Comparison of ENCODE assay signal across 8 mouse cellular contexts in the genomic region with DNA sequence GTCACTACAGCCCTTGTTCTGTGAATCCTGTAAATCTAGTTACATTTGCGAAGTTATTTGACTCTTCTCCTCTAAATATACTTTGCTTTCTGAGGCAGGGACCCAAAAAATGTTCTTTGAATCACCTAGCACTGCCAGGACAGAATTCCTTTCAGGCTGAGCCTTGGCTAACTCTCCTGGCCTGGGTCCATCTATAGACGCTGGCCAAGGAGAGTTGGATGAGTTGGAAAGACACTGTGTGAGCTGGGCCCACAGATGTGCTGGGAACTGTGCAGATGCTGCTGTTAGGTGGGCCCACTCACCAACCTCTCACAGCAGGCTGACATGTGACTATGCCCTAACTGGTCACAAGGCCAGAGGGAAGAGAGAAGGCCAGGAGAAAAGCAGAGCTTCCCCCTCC. TPM values are rescaled to one million over a fixed set of nuclear protein-coding genes. Genes with fewer than 3 reads are reported as not detected.
DNase-seq lines count a peak whose midpoint lies in the region; ATAC-seq and TF ChIP-seq lines count a peak whose summit lies in the region.

No protein-coding gene starts in this region.

- 0 out of 2 replicates have a peak, but pooled peaks cover 2% of the 10 kb centered on the region for H3K9me3 ChIP-seq in heart, embryonic 16.5 days (replicated peaks; ENCODE audit: control insufficient read depth, low read length)
- H3K9me3 ChIP-seq in embryonic facial prominence, embryonic 13.5 days, result no peaks in the 10 kb centered on the region
- H3K9me3 ChIP-seq in hindbrain, embryonic 15.5 days, result no peaks in the 10 kb centered on the region
- H3K9me3 ChIP-seq in intestine, postnatal 0 days (ENCODE audit: control insufficient read depth), result no peaks in the 10 kb centered on the region
- H3K9me3 ChIP-seq in intestine, embryonic 15.5 days, result no peaks in the 10 kb centered on the region

- no peak overlapping the region for H3K4me2 ChIP-seq in heart, embryonic 16.5 days (ENCODE audit: low read depth, low read length)
- 0 out of 2 replicates have a peak overlapping the region, but pooled peaks have one; percentile 57 for H3K4me2 ChIP-seq in embryonic facial prominence, embryonic 13.5 days
- H3K4me2 ChIP-seq in hindbrain, embryonic 15.5 days, result peak overlapping the region; percentile 62
- no peak overlapping the region for H3K4me2 ChIP-seq in intestine, postnatal 0 days (replicated peaks; ENCODE audit: low read depth)
- H3K4me2 ChIP-seq in intestine, embryonic 15.5 days (replicated peaks), result no peak overlapping the region

- ATAC-seq in heart, embryonic 16.5 days (replicated peaks; ENCODE audit: extremely low read depth, insufficient read depth, low FRiP score), result peak; percentile 52; the same call in 1 of the 2 replicates
- no peak for ATAC-seq in embryonic facial prominence, embryonic 13.5 days (ENCODE audit: insufficient number of reproducible peaks, insufficient read depth, low FRiP score, low TSS enrichment, low read depth)
- 0 out of 2 replicates have a peak, but pooled peaks have one; percentile 0 for ATAC-seq in hindbrain, embryonic 15.5 days (ENCODE audit: low FRiP score, low read depth)
- ATAC-seq in intestine, postnatal 0 days, result no peak
- ATAC-seq in intestine, embryonic 15.5 days, result no peak

- no peak for TF ChIP-seq CTCF in intestine, postnatal 0 days (IDR thresholded peaks at IDR 0.05; ENCODE audit: low read depth)

- no peak overlapping the region for H3K27ac ChIP-seq in heart, embryonic 16.5 days (ENCODE audit: low read length)
- no peak overlapping the region for H3K27ac ChIP-seq in embryonic facial prominence, embryonic 13.5 days
- peak overlapping the region; percentile 98 for H3K27ac ChIP-seq in hindbrain, embryonic 15.5 days (replicated peaks)
- no peak overlapping the region for H3K27ac ChIP-seq in intestine, postnatal 0 days (ENCODE audit: low read depth, low read length)
- H3K27ac ChIP-seq in intestine, embryonic 15.5 days, result no peak overlapping the region

- no peak overlapping the region for H3K4me3 ChIP-seq in heart, embryonic 16.5 days (ENCODE audit: low read length)
- no peak overlapping the region for H3K4me3 ChIP-seq in embryonic facial prominence, embryonic 13.5 days
- no peak overlapping the region for H3K4me3 ChIP-seq in hindbrain, embryonic 15.5 days
- no peak overlapping the region for H3K4me3 ChIP-seq in intestine, postnatal 0 days (ENCODE audit: low read depth, low read length)
- no peak overlapping the region for H3K4me3 ChIP-seq in intestine, embryonic 15.5 days (replicated peaks)

- no peak for DNase-seq in heart, postnatal 25 days (ENCODE audit: low spot score)
- DNase-seq in MN1 (ENCODE audit: low spot score), result peak; percentile 26
- DNase-seq in kidney, postnatal 14 days, result no peak

- H3K27me3 ChIP-seq in heart, embryonic 16.5 days (ENCODE audit: control insufficient read depth, insufficient read depth, low read length), result no peaks in the 10 kb centered on the region
- H3K27me3 ChIP-seq in embryonic facial prominence, embryonic 13.5 days, result no peaks in the 10 kb centered on the region
- H3K27me3 ChIP-seq in hindbrain, embryonic 15.5 days, result no peaks in the 10 kb centered on the region
- H3K27me3 ChIP-seq in intestine, postnatal 0 days (replicated peaks; ENCODE audit: control insufficient read depth, insufficient read depth, low read length), result no peaks in the 10 kb centered on the region
- H3K27me3 ChIP-seq in intestine, embryonic 15.5 days (replicated peaks), result no peaks in the 10 kb centered on the region

- peaks cover 25% of the 10 kb centered on the region for H3K4me1 ChIP-seq in heart, embryonic 16.5 days (ENCODE audit: control insufficient read depth, insufficient read depth, low read length)
- peaks cover 18% of the 10 kb centered on the region for H3K4me1 ChIP-seq in embryonic facial prominence, embryonic 13.5 days
- peaks cover 33% of the 10 kb centered on the region for H3K4me1 ChIP-seq in hindbrain, embryonic 15.5 days (replicated peaks)
- peaks cover 4% of the 10 kb centered on the region; the same call in 1 of the 2 replicates for H3K4me1 ChIP-seq in intestine, postnatal 0 days (replicated peaks; ENCODE audit: control insufficient read depth, insufficient read depth, low read length)
- H3K4me1 ChIP-seq in intestine, embryonic 15.5 days (replicated peaks), result peaks cover 11% of the 10 kb centered on the region

- 66% methylated on average over 2 of the region's 2 CpGs for WGBS in heart, embryonic 16.5 days
- 80% methylated on average over 2 of the region's 2 CpGs for WGBS in embryonic facial prominence, embryonic 13.5 days
- WGBS in hindbrain, embryonic 15.5 days, result 68% methylated on average over 2 of the region's 2 CpGs
- 77% methylated on average over 2 of the region's 2 CpGs for WGBS in intestine, postnatal 0 days
- 75% methylated on average over 2 of the region's 2 CpGs for WGBS in intestine, embryonic 15.5 days

- intact Hi-C loops in heart, postnatal 25 days (cut with DNase I), result no loop called here

- H3K9ac ChIP-seq in heart, embryonic 16.5 days (ENCODE audit: low read length), result no peak overlapping the region
- no peak overlapping the region for H3K9ac ChIP-seq in embryonic facial prominence, embryonic 13.5 days
- 0 out of 2 replicates have a peak overlapping the region, but pooled peaks have one; percentile 7 for H3K9ac ChIP-seq in hindbrain, embryonic 15.5 days
- no peak overlapping the region for H3K9ac ChIP-seq in intestine, postnatal 0 days (ENCODE audit: low read depth, low read length)
- H3K9ac ChIP-seq in intestine, embryonic 15.5 days, result no peak overlapping the region

- H3K36me3 ChIP-seq in heart, embryonic 16.5 days (ENCODE audit: control insufficient read depth, insufficient read depth), result no peaks in the 10 kb centered on the region
- no peaks in the 10 kb centered on the region for H3K36me3 ChIP-seq in embryonic facial prominence, embryonic 13.5 days
- H3K36me3 ChIP-seq in hindbrain, embryonic 15.5 days, result no peaks in the 10 kb centered on the region
- H3K36me3 ChIP-seq in intestine, postnatal 0 days (ENCODE audit: control insufficient read depth, insufficient read depth), result no peaks in the 10 kb centered on the region
- H3K36me3 ChIP-seq in intestine, embryonic 15.5 days, result no peaks in the 10 kb centered on the region

RNA-seq across cellular contexts. Expression of a gene that starts 41.1 kb away (rescaled TPM):
- polyA plus RNA-seq in heart, embryonic 16.5 days (2015; fragmentation: Nextera tagmentation; extraction: Ambion mirVana), result 426 and 448 TPM in 2 replicates
- total RNA-seq in heart, postnatal 25 days (2021), result 100 to 1,000 TPM; 201 to 234 TPM
- 439 and 449 TPM in 2 replicates for polyA plus RNA-seq in embryonic facial prominence, embryonic 13.5 days (2015; fragmentation: Nextera tagmentation; extraction: Ambion mirVana)
- polyA plus RNA-seq in hindbrain, embryonic 15.5 days (2015; fragmentation: Nextera tagmentation; extraction: Ambion mirVana), result 407 and 424 TPM in 2 replicates
- 609 and 618 TPM in 2 replicates for polyA plus RNA-seq in intestine, postnatal 0 days (2015; fragmentation: Nextera tagmentation; extraction: Ambion mirVana)
- 544 and 685 TPM in 2 replicates for polyA plus RNA-seq in intestine, embryonic 15.5 days (2015; fragmentation: Nextera tagmentation; extraction: Ambion mirVana)

Comparison
In these comparisons a context has a peak if more than half of its experiments do, and no peak if none do; other contexts are left out.
1. ATAC-seq: peak in heart, embryonic 16.5 days (single experiment) and hindbrain, embryonic 15.5 days (single experiment); none in embryonic facial prominence, embryonic 13.5 days (single experiment), intestine, postnatal 0 days (single experiment) and intestine, embryonic 15.5 days (single experiment).
2. H3K4me2 ChIP-seq: peak in embryonic facial prominence, embryonic 13.5 days (single experiment) and hindbrain, embryonic 15.5 days (single experiment); none in heart, embryonic 16.5 days (single experiment), intestine, postnatal 0 days (single experiment) and intestine, embryonic 15.5 days (single experiment).